Mouse (Mus musculus): Measurements from ENCODE around the gene Ppp5c. TPM values are rescaled to one million over a fixed set of nuclear protein-coding genes. Genes with fewer than 3 reads are reported as not detected.
A peak's percentile ranks its signal among the peaks of the same experiment; 100 is the strongest.

Gene Ppp5c
- polyA plus RNA-seq, 1 experiment from 2014 or later, result 103 TPM

- Histone ChIP-seq H3K4me1 (peaks cover 64% of the 10 kb centered on the region), H3K27ac (peak overlapping the region; percentile 48), H3K4me3 (no peak overlapping the region), H3K4me2 (no peak overlapping the region), H3K27me3 (no peaks in the 10 kb centered on the region), H3K36me3 (ENCODE audit: poor library complexity, severe bottlenecking) (no peaks in the 10 kb centered on the region), H3K9ac (no peak overlapping the region), H3K9me3 (replicated peaks) (no peaks in the 10 kb centered on the region)
- WGBS, result 38% methylated on average over 15 of the region's 15 CpGs
- no peak for ATAC-seq
These were observed 37.5 kb downstream of the Ppp5c start for GRCm38 (mm10) chr7:16990006-16990744.

DNA sequence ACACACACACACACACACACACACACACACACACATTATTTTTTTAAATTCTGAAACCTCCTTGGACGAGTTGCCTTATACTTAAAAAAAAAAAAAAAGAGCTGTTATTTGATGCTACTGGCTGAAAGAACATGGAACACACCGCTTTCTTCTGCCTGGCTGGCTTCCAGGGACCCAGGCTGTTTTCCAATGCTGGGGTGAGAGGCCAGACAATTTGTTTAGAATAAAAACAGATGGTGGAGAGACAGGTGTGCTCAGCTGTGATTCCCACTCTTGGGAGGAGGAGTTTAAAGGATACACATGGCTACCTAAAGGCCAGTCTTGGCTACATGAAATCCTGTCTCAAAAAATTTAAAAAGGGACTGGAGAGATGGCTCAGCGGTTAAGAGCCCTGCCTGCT is 39.3 kb downstream of the Ppp5c start:
- Histone ChIP-seq H3K4me2 (peak overlapping the region; percentile 36; the same call in 1 of the 2 replicates), H3K4me3 (no peak overlapping the region), H3K9me3 (replicated peaks) (no peaks in the 10 kb centered on the region), H3K36me3 (ENCODE audit: poor library complexity, severe bottlenecking) (no peaks in the 10 kb centered on the region), H3K4me1 (peaks cover 56% of the 10 kb centered on the region), H3K27ac (peak overlapping the region; percentile 89), H3K27me3 (no peaks in the 10 kb centered on the region), H3K9ac (no peak overlapping the region)
- ATAC-seq, result no peak
- 33% methylated on average over 3 of the region's 3 CpGs for WGBS

DNA sequence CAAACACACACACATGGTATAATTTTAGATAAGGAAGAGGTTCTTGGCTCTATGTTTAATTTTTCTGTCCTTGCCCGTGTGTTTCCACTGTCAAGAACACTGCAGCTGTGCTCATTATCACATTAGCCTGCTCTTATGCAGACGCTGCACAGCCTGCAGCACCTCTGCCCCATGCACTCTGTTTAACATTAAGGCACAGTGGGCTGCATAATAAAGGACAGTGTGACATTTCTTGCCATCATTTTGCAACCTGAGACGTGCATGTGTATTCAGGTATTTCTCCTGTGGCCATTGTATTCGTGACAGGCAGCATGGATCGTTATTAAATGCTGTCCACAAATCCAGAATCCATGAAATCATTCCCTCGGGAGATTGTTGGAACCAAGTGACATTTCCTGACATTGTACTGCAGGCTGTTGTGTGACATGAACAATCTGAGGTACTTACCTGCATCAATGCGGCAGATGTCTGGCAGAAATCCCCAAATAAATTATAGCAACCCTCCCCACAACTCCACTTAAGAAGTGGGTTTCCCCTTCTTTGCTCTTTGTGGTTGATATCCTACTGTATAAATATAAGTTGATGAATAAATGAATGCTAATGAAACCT is 40.1 kb downstream of the Ppp5c start:
- no peak; the same call in 1 of the 2 replicates for ATAC-seq
- H3K4me2 ChIP-seq, result peak overlapping the region; percentile 36
- H3K27ac ChIP-seq, result peak overlapping the region; percentile 89
- peaks cover 62% of the 10 kb centered on the region for H3K4me1 ChIP-seq
- H3K9ac ChIP-seq, result peak overlapping the region; percentile 30; the same call in 1 of the 2 replicates
- H3K36me3 ChIP-seq (ENCODE audit: poor library complexity, severe bottlenecking), result no peaks in the 10 kb centered on the region
- no peaks in the 10 kb centered on the region for H3K9me3 ChIP-seq (replicated peaks)
- H3K27me3 ChIP-seq, result no peaks in the 10 kb centered on the region
- no peak overlapping the region for H3K4me3 ChIP-seq
- WGBS, result 29% methylated on average over 7 of the region's 7 CpGs

GRCm38 (mm10) chr7:16982859-16983568 is 44.7 kb downstream of the Ppp5c start, which contains the start of gene Gm42372:
Gene Gm42372 (plus strand): TSS chr7:16983086.
- Histone ChIP-seq H3K4me2 (peak within 1 kb of the TSS; percentile 68), H3K4me3 (peak within 1 kb of the TSS; percentile 39), H3K9me3 (replicated peaks) (no peaks in the 10 kb centered on the region; the same call in 1 of the 2 replicates), H3K27ac (peak within 1 kb of the TSS; percentile 65), H3K36me3 (ENCODE audit: poor library complexity, severe bottlenecking) (no peaks in the 10 kb centered on the region), H3K27me3 (no peaks in the 10 kb centered on the region), H3K4me1 (peaks cover 48% of the 10 kb centered on the region), H3K9ac (peak within 1 kb of the TSS; percentile 54)
- 20% methylated on average over 26 of the region's 26 CpGs for WGBS
- ATAC-seq, result peak; percentile 84

- Histone ChIP-seq H3K36me3 (ENCODE audit: poor library complexity, severe bottlenecking) (no peaks in the 10 kb centered on the region), H3K4me1 (peaks cover 36% of the 10 kb centered on the region), H3K9me3 (replicated peaks) (no peaks in the 10 kb centered on the region; the same call in 1 of the 2 replicates), H3K4me2 (peak overlapping the region; percentile 52), H3K27me3 (no peaks in the 10 kb centered on the region), H3K4me3 (no peak overlapping the region), H3K27ac (peak overlapping the region; percentile 80), H3K9ac (peak overlapping the region; percentile 35)
- WGBS, result 15% methylated on average over 12 of the region's 12 CpGs
- peak; percentile 37; the same call in 1 of the 2 replicates for ATAC-seq
These were observed 47.4 kb downstream of the Ppp5c start for GRCm38 (mm10) chr7:16980348-16980747.

DNA sequence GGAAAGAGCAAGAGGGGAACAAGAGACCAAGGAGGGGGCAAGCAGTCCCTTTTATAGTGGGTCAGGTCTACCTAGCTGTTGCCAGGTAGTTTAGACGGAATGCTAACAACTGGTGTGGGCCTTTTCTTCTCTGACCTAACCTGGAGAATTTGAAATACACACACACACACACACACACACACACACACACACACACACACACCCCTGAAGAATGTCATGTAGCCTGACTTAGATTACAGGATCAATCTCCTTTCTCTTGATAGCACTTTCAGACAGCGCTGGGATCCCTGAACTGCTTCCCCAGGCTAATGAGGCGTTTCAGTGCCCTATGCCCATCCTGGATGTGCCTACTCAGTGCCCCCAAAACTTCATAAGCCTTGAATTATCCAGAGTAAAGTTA is 49.1 kb downstream of the Ppp5c start:
- Histone ChIP-seq H3K27ac (no peak overlapping the region), H3K4me3 (no peak overlapping the region), H3K27me3 (no peaks in the 10 kb centered on the region), H3K4me1 (peaks cover 28% of the 10 kb centered on the region), H3K9ac (no peak overlapping the region), H3K9me3 (replicated peaks) (no peaks in the 10 kb centered on the region; the same call in 1 of the 2 replicates), H3K36me3 (ENCODE audit: poor library complexity, severe bottlenecking) (no peaks in the 10 kb centered on the region), H3K4me2 (no peak overlapping the region)
- WGBS, result 87% methylated on average over 3 of the region's 3 CpGs
- no peak for ATAC-seq

GRCm38 (mm10) chr7:16978173-16978572 is 49.6 kb downstream of the Ppp5c start:
- Histone ChIP-seq H3K4me2 (no peak overlapping the region), H3K27me3 (no peaks in the 10 kb centered on the region), H3K36me3 (ENCODE audit: poor library complexity, severe bottlenecking) (no peaks in the 10 kb centered on the region), H3K9me3 (replicated peaks) (no peaks in the 10 kb centered on the region; the same call in 1 of the 2 replicates), H3K4me1 (peaks cover 24% of the 10 kb centered on the region), H3K27ac (no peak overlapping the region), H3K9ac (no peak overlapping the region), H3K4me3 (no peak overlapping the region)
- no peak for ATAC-seq
- 79% methylated on average over 6 of the region's 6 CpGs for WGBS

GRCm38 (mm10) chr7:16976298-16976697 is 51.4 kb downstream of the Ppp5c start:
- 68% methylated on average over 8 of the region's 8 CpGs for WGBS
- Histone ChIP-seq H3K4me1 (peaks cover 11% of the 10 kb centered on the region), H3K9ac (no peak overlapping the region), H3K27ac (no peak overlapping the region), H3K27me3 (no peaks in the 10 kb centered on the region), H3K4me2 (no peak overlapping the region), H3K4me3 (no peak overlapping the region), H3K9me3 (replicated peaks) (no peaks in the 10 kb centered on the region; the same call in 1 of the 2 replicates), H3K36me3 (ENCODE audit: poor library complexity, severe bottlenecking) (no peaks in the 10 kb centered on the region)
- no peak for ATAC-seq

DNA sequence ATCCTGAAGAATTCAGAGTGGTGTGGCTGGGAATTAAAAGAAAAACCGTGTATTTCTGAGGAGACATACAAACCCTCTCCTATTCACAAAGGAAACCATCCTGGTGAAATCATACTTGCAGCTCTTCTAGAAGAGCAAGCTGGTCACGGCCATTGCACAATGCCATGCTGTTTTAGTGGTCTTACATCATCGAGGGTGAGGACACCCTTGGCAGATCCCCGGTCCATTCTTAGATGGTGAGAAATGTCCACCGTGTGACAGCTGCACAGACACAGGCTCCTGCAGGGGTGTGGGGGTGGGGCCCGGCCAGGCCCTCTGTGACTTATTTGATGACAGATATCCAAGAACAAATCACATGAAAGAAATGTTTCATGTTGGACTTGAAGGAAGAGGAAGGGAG is 53.7 kb downstream of the Ppp5c start:
- Histone ChIP-seq H3K27me3 (no peaks in the 10 kb centered on the region), H3K4me2 (no peak overlapping the region), H3K4me3 (no peak overlapping the region), H3K9me3 (replicated peaks) (0 out of 2 replicates have a peak, but pooled peaks cover 4% of the 10 kb centered on the region), H3K36me3 (ENCODE audit: poor library complexity, severe bottlenecking) (no peaks in the 10 kb centered on the region), H3K27ac (no peak overlapping the region), H3K4me1 (no peaks in the 10 kb centered on the region), H3K9ac (no peak overlapping the region)
- 77% methylated on average over 6 of the region's 6 CpGs for WGBS
- ATAC-seq, result no peak

DNA sequence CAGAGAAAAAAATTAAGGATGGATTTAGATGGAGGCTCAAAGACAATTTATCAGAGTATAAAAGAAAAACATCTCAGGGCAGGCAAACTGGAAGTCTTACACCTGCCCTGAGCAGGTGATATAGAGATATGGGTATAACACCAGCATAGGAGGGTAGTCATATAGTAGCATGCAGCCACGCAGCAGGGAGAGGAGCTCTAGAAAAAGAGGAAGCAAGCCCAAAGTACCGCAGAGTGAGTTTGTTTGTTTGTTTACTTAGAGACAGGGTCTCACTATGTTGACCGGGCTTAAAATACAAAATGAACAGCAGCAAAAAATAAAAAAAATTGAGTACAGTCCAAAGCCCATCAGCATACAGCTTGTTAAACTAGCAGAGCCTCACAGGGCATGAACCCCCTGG is 56.6 kb downstream of the Ppp5c start:
- no peaks in the 10 kb centered on the region for H3K4me1 ChIP-seq
- no peaks in the 10 kb centered on the region for H3K27me3 ChIP-seq
- ATAC-seq, result no peak
- no peak overlapping the region for H3K27ac ChIP-seq
- 0 out of 2 replicates have a peak, but pooled peaks cover 4% of the 10 kb centered on the region for H3K9me3 ChIP-seq (replicated peaks)
- H3K36me3 ChIP-seq (ENCODE audit: poor library complexity, severe bottlenecking), result no peaks in the 10 kb centered on the region
- H3K4me2 ChIP-seq, result no peak overlapping the region
- H3K9ac ChIP-seq, result no peak overlapping the region
- no peak overlapping the region for H3K4me3 ChIP-seq
- WGBS, result 83% methylated on average over 3 of the region's 3 CpGs

DNA sequence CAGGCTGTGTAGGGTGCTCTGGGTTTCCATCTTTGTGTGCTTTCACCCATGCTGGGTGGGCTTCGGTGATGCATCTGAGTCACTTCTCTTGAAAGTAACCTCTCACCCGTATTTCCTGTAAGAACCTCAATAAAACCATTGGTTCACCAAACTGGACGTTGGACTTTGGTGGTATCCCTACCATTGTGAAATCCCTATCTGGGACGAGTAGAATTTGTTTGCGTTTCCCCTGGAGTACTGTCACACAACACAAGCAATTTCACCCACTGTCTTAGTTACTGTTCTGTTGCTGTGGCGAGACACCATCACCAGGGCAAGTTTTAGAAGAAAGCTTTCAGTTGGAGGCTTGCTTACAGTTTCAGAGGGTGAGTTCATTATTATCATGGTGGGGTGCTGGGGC is 59.3 kb downstream of the Ppp5c start:
- no peaks in the 10 kb centered on the region for H3K27me3 ChIP-seq
- no peak overlapping the region for H3K27ac ChIP-seq
- 0 out of 2 replicates have a peak, but pooled peaks cover 4% of the 10 kb centered on the region for H3K9me3 ChIP-seq (replicated peaks)
- H3K4me2 ChIP-seq, result no peak overlapping the region
- no peak overlapping the region for H3K9ac ChIP-seq
- H3K36me3 ChIP-seq (ENCODE audit: poor library complexity, severe bottlenecking), result no peaks in the 10 kb centered on the region
- no peak for ATAC-seq
- no peak overlapping the region for H3K4me3 ChIP-seq
- 86% methylated on average over 6 of the region's 6 CpGs for WGBS
- H3K4me1 ChIP-seq, result no peaks in the 10 kb centered on the region

GRCm38 (mm10) chr7:16961678-16962077 is 66.0 kb downstream of the Ppp5c start:
- Histone ChIP-seq H3K36me3 (ENCODE audit: poor library complexity, severe bottlenecking) (peaks cover 15% of the 10 kb centered on the region), H3K9me3 (replicated peaks) (no peaks in the 10 kb centered on the region), H3K4me3 (no peak overlapping the region), H3K4me2 (peak overlapping the region; percentile 72), H3K4me1 (peaks cover 52% of the 10 kb centered on the region), H3K9ac (no peak overlapping the region), H3K27me3 (no peaks in the 10 kb centered on the region), H3K27ac (no peak overlapping the region)
- 90% methylated on average over 5 of the region's 5 CpGs for WGBS
- ATAC-seq, result no peak

Measured in forebrain, embryonic 13.5 days (tissue).